Comparison of ENCODE assay signal across 21 mouse cellular contexts in the genomic region with DNA sequence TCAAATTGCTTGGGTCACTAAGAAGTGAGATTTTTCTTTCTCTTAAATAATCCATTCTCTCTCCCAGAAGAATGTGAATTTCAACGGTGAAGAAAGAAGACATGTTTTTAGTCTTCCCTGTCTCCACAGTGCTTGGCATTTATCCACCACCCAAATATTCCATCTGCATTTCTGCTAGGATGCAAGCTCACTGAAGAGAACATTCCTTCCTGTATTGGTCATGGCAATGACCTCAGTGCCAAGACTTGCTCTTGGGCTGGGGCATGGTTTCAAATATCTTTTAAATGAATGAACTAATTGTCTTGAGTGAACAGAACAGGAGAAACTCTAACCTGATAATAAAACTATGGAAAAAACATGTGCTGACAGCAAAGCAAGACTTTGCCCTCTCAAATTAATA.
DNase-seq lines count a peak whose midpoint lies in the region; ATAC-seq and TF ChIP-seq lines count a peak whose summit lies in the region.
"Had no signal": no experiment of that assay in that cellular context is flagged by ENCODE, and none has a peak within 500 bp of the region (broad histone marks: within the 10 kb centered on the region; RNA-seq: fewer than 3 reads in every experiment).

No protein-coding gene starts in this region.

- H3K4me1 ChIP-seq in heart, postnatal 0 days (ENCODE audit: control insufficient read depth, insufficient read depth): 0 out of 2 replicates have a peak, but pooled peaks cover 4% of the 10 kb centered on the region
- H3K4me1 ChIP-seq in heart, embryonic 10.5 days: no peaks in the 10 kb centered on the region
- H3K4me1 ChIP-seq: embryonic facial prominence, embryonic 12.5 days; forebrain, embryonic 10.5 days; hindbrain, embryonic 15.5 days; limb, embryonic 13.5 days; megakaryocyte, embryonic 14.5 days; midbrain, embryonic 15.5 days had no signal

- TF ChIP-seq POLR2A in myocyte (IDR thresholded peaks at IDR 0.05; ENCODE audit: insufficient read length, low read depth): no peak

- H3K79me2 ChIP-seq in myocyte (ENCODE audit: control insufficient read depth, insufficient read depth): no peaks in the 10 kb centered on the region

- 0 out of 2 replicates have a peak overlapping the region, but pooled peaks have one; percentile 4 for H3K27ac ChIP-seq in heart, postnatal 0 days (ENCODE audit: low read depth)
- H3K27ac ChIP-seq in heart, embryonic 10.5 days: no peak overlapping the region
- H3K27ac ChIP-seq: embryonic facial prominence, embryonic 12.5 days; forebrain, embryonic 10.5 days; hindbrain, embryonic 15.5 days; kidney, postnatal 0 days; limb, embryonic 13.5 days; midbrain, embryonic 15.5 days had no signal

- H3K36me3 ChIP-seq in heart, postnatal 0 days (replicated peaks; ENCODE audit: control insufficient read depth, insufficient read depth, low read length): no peaks in the 10 kb centered on the region
- H3K36me3 ChIP-seq in heart, embryonic 10.5 days: no peaks in the 10 kb centered on the region
- no peaks in the 10 kb centered on the region for H3K36me3 ChIP-seq in myocyte (ENCODE audit: control insufficient read depth, insufficient read depth)
- H3K36me3 ChIP-seq: embryonic facial prominence, embryonic 12.5 days; forebrain, embryonic 10.5 days; hindbrain, embryonic 15.5 days; limb, embryonic 13.5 days; midbrain, embryonic 15.5 days had no signal

- no peak overlapping the region for H3K4me2 ChIP-seq in heart, postnatal 0 days (ENCODE audit: low read depth, low read length)
- H3K4me2 ChIP-seq in myocyte (ENCODE audit: low read depth): peak overlapping the region; percentile 49
- H3K4me2 ChIP-seq: embryonic facial prominence, embryonic 12.5 days; hindbrain, embryonic 15.5 days; limb, embryonic 13.5 days; midbrain, embryonic 15.5 days had no signal

- no peak overlapping the region for H3ac ChIP-seq in myocyte (ENCODE audit: control insufficient read depth, insufficient read length)

- H3K9me3 ChIP-seq in heart, postnatal 0 days (replicated peaks; ENCODE audit: control insufficient read depth, low read length): no peaks in the 10 kb centered on the region
- no peaks in the 10 kb centered on the region for H3K9me3 ChIP-seq in heart, embryonic 10.5 days
- H3K9me3 ChIP-seq: embryonic facial prominence, embryonic 12.5 days; forebrain, embryonic 10.5 days; hindbrain, embryonic 15.5 days; limb, embryonic 13.5 days; midbrain, embryonic 15.5 days had no signal

- H3K9ac ChIP-seq in heart, postnatal 0 days (replicated peaks; ENCODE audit: low read depth, low read length): no peak overlapping the region
- H3K9ac ChIP-seq: embryonic facial prominence, embryonic 12.5 days; hindbrain, embryonic 15.5 days; limb, embryonic 13.5 days; midbrain, embryonic 15.5 days had no signal

- 37% methylated on average over 1 of the region's 1 CpGs for WGBS in heart, postnatal 0 days
- WGBS in heart, embryonic 10.5 days: 72% methylated on average over 1 of the region's 1 CpGs

- no peak overlapping the region for H3K4me3 ChIP-seq in heart, postnatal 0 days (ENCODE audit: low read depth, low read length)
- H3K4me3 ChIP-seq in heart, embryonic 10.5 days: no peak overlapping the region
- H3K4me3 ChIP-seq in myocyte: no peak overlapping the region
- H3K4me3 ChIP-seq: embryonic facial prominence, embryonic 12.5 days; forebrain, embryonic 10.5 days; hindbrain, embryonic 15.5 days; limb, embryonic 13.5 days; megakaryocyte, embryonic 14.5 days; midbrain, embryonic 15.5 days had no signal

- TF ChIP-seq CTCF in heart, postnatal 0 days (IDR thresholded peaks at IDR 0.05; ENCODE audit: low read depth): no peak

- TF ChIP-seq EP300 in heart, postnatal 0 days (IDR thresholded peaks at IDR 0.05; ENCODE audit: low read depth): no peak

- DNase-seq in cerebellum, adult 18-20 months: peak; percentile 25 to 46
- DNase-seq in cerebellum, postnatal 4 days (ENCODE audit: low spot score in 2 of 2): no peak
- DNase-seq in heart, postnatal 0 days (ENCODE audit: low spot score): peak; percentile 50
- DNase-seq in heart, embryonic 10.5 days (ENCODE audit: low spot score): no peak
- DNase-seq in cerebellum, adult 9-10 months: peak; percentile 75
- DNase-seq in liver: no peak
- no peak for DNase-seq in c-Kit-positive CD71-positive TER-119-positive erythroid progenitor cells, embryonic 14.5 days (ENCODE audit: low spot score)
- DNase-seq: B cell, adult 2 months; gastrocnemius, postnatal 10 days; layer of hippocampus, adult 9-11 months; lung, postnatal 14 days; retina, postnatal 1 day had no signal

- ATAC-seq in heart, postnatal 0 days (ENCODE audit: insufficient read depth, low read depth): no peak
- ATAC-seq: intestine, embryonic 16.5 days; midbrain, embryonic 15.5 days had no signal

- H3K27me3 ChIP-seq in heart, postnatal 0 days (ENCODE audit: control insufficient read depth, insufficient read depth, low read length): no peaks in the 10 kb centered on the region
- no peaks in the 10 kb centered on the region for H3K27me3 ChIP-seq in heart, embryonic 10.5 days (ENCODE audit: insufficient read depth, poor library complexity, severe bottlenecking)
- no peaks in the 10 kb centered on the region for H3K27me3 ChIP-seq in myocyte (ENCODE audit: control insufficient read depth, insufficient read depth, insufficient read length)
- H3K27me3 ChIP-seq: embryonic facial prominence, embryonic 12.5 days; hindbrain, embryonic 15.5 days; limb, embryonic 13.5 days; megakaryocyte, embryonic 14.5 days; midbrain, embryonic 15.5 days had no signal

TF ChIP-seq in myocyte, 11 proteins besides CTCF, POLR2A, EP300 and RAD21:
- TF ChIP-seq USF1 (IDR thresholded peaks at IDR 0.05; ENCODE audit: low read depth) (no peak), POLR2AphosphoS2 (IDR thresholded peaks at IDR 0.05; ENCODE audit: insufficient read length, low read depth) (no peak), TCF12 (IDR thresholded peaks at IDR 0.05; ENCODE audit: insufficient read depth, poor library complexity, severe bottlenecking) (no peak), TCF3 (IDR thresholded peaks at IDR 0.05; ENCODE audit: insufficient read length, low read depth) (no peak), REST (IDR thresholded peaks at IDR 0.05; ENCODE audit: insufficient read depth, insufficient read length) (no peak), CEBPB (IDR thresholded peaks at IDR 0.05; ENCODE audit: insufficient read depth, poor library complexity, severe bottlenecking) (no peak), MYOD1 (IDR thresholded peaks at IDR 0.05; ENCODE audit: control insufficient read depth in 1 of 3, insufficient read length in 2 of 3, low read depth in 2 of 3) (no peak), MYOG (IDR thresholded peaks at IDR 0.05; ENCODE audit: control insufficient read depth in 1 of 3, insufficient read depth in 1 of 3, insufficient read length in 2 of 3, low read depth in 2 of 3) (no peak), MAX (IDR thresholded peaks at IDR 0.05; ENCODE audit: low read depth) (no peak)

Comparison
In these comparisons a context has a peak if more than half of its experiments do, and no peak if none do; other contexts are left out.
1. DNase-seq: peak in cerebellum, adult 18-20 months (2 of 2), heart, postnatal 0 days (single experiment) and cerebellum, adult 9-10 months (single experiment); none in cerebellum, postnatal 4 days (0 of 2), heart, embryonic 10.5 days (single experiment), liver (single experiment) and c-Kit-positive CD71-positive TER-119-positive erythroid progenitor cells, embryonic 14.5 days (single experiment).